Mouse (Mus musculus) CH12.LX (cell line): ENCODE measurements around the gene Plce1. TPM values are rescaled to one million over a fixed set of nuclear protein-coding genes. Genes with fewer than 3 reads are reported as not detected.

Experiments used
- DNase-seq: peaks from one replicate; pipeline ENCODE4 v3.0.0-alpha.2; 2013; ENCODE audit errors: extremely low read depth
- H3K27ac ChIP-seq: 2 replicates; pipeline ENCODE4 v1.5.1; 2012; ENCODE audit warnings: low read depth, mild to moderate bottlenecking, control low read depth, moderate library complexity; ENCODE audit not compliant: insufficient read depth
- H3K27me3 ChIP-seq: replicated peaks from 2 replicates; pipeline ENCODE3; 2012; ENCODE audit warnings: inconsistent platforms
- H3K36me3 ChIP-seq, 2 experiments: replicated peaks in 1 of 2; 2 replicates each; pipeline versions ENCODE3 to v1.6.1; 2012; ENCODE audit warnings: inconsistent platforms in 1 of 2, low read length in 1 of 2, mild to moderate bottlenecking in 1 of 2, mixed read lengths in 1 of 2, moderate library complexity in 1 of 2; ENCODE audit not compliant: control insufficient read depth in 1 of 2, insufficient read depth in 1 of 2
- H3K4me1 ChIP-seq, 2 experiments: 2 replicates each; pipeline ENCODE4 v1.6.1; 2012; ENCODE audit warnings: inconsistent platforms in 1 of 2, moderate library complexity in 1 of 2; ENCODE audit not compliant: insufficient read depth in 2 of 2, control insufficient read depth in 1 of 2
- H3K4me2 ChIP-seq: 2 replicates; pipeline ENCODE4 v1.6.1; 2012; ENCODE audit warnings: low read depth, mild to moderate bottlenecking, control low read depth; ENCODE audit not compliant: poor library complexity, insufficient read depth, severe bottlenecking
- H3K4me3 ChIP-seq, 3 experiments: fragments of 150-350 bp in 1 of 3; sonication (generic) in 1 of 3; replicated peaks in 1 of 3; 2 replicates each; pipeline versions ENCODE3 to v1.5.1; 2011 to 2012; ENCODE audit warnings: low read depth in 2 of 3, low read length in 2 of 3, mild to moderate bottlenecking in 2 of 3, moderate library complexity in 2 of 3, control low read depth in 1 of 3, improper control_type of control experiment in 1 of 3, inconsistent platforms in 1 of 3, mixed read lengths in 1 of 3; ENCODE audit not compliant: poor library complexity in 1 of 3
- H3K79me2 ChIP-seq: replicated peaks from 2 replicates; pipeline ENCODE4 v1.6.1; 2012; ENCODE audit warnings: mild to moderate bottlenecking, moderate library complexity; ENCODE audit not compliant: control insufficient read depth, poor library complexity, insufficient read depth, severe bottlenecking; ENCODE audit errors: extremely low read depth
- H3K9ac ChIP-seq: 2 replicates; pipeline ENCODE4 v1.6.1; 2012; ENCODE audit warnings: low read depth, mild to moderate bottlenecking, control low read depth, moderate library complexity; ENCODE audit not compliant: insufficient read depth
- H3K9me3 ChIP-seq: replicated peaks from 2 replicates; pipeline ENCODE3; 2012; ENCODE audit warnings: low read length, inconsistent platforms, mixed read lengths
- BHLHE40 ChIP-seq: IDR thresholded peaks from 2 replicates; pipeline ENCODE4 v1.6.1; 2011; ENCODE audit warnings: mild to moderate bottlenecking, low read depth, low read length, improper control_type of control experiment
- CHD1 ChIP-seq: IDR thresholded peaks from 2 replicates; pipeline ENCODE4 v1.6.1; 2012; ENCODE audit warnings: low read depth, low read length, improper control_type of control experiment, inconsistent platforms
- ELF1 ChIP-seq: IDR thresholded peaks from 2 replicates; pipeline ENCODE4 v1.6.1; 2014; ENCODE audit warnings: low read depth, mild to moderate bottlenecking, inconsistent platforms, low read length, improper control_type of control experiment
- EP300 ChIP-seq: IDR thresholded peaks from 2 replicates; pipeline ENCODE4 v1.6.1; 2011; ENCODE audit warnings: low read length, improper control_type of control experiment
- ETS1 ChIP-seq: conservative IDR thresholded peaks from 2 replicates; pipeline ENCODE4 v1.6.1; 2012; ENCODE audit warnings: low read depth, mild to moderate bottlenecking, inconsistent platforms, low read length, improper control_type of control experiment, moderate library complexity
- HCFC1 ChIP-seq: IDR thresholded peaks from 2 replicates; pipeline ENCODE4 v1.6.1; 2012; ENCODE audit warnings: low read depth, mild to moderate bottlenecking, inconsistent platforms, low read length, improper control_type of control experiment
- MAFK ChIP-seq: IDR thresholded peaks from 2 replicates; pipeline ENCODE4 v1.6.1; 2011; ENCODE audit warnings: low read length, improper control_type of control experiment; ENCODE audit not compliant: insufficient replicate concordance
- MAX ChIP-seq: IDR thresholded peaks from 2 replicates; pipeline ENCODE4 v1.6.1; 2011; ENCODE audit warnings: low read length, improper control_type of control experiment
- MXI1 ChIP-seq: IDR thresholded peaks from 2 replicates; pipeline ENCODE4 v1.6.1; 2011; ENCODE audit warnings: mild to moderate bottlenecking, low read depth, low read length, improper control_type of control experiment
- MYC ChIP-seq: IDR thresholded peaks from 2 replicates; pipeline ENCODE4 v1.6.1; 2011; ENCODE audit warnings: low read depth, mild to moderate bottlenecking, improper control_type of control experiment, low read length
- NELFE ChIP-seq: IDR thresholded peaks from 2 replicates; pipeline ENCODE4 v1.6.1; 2011; ENCODE audit warnings: low read depth, low read length, improper control_type of control experiment
- PAX5 ChIP-seq: IDR thresholded peaks from 2 replicates; pipeline ENCODE4 v1.6.1; 2012; ENCODE audit warnings: low read length, inconsistent platforms, mixed read lengths
- POLR2A ChIP-seq: IDR thresholded peaks from 2 replicates; pipeline ENCODE4 v1.6.1; 2011; ENCODE audit warnings: low read depth, mild to moderate bottlenecking, improper control_type of control experiment, low read length
- POLR2AphosphoS2 ChIP-seq: IDR thresholded peaks from 2 replicates; pipeline ENCODE4 v1.6.1; 2011; ENCODE audit warnings: low read depth, low read length, improper control_type of control experiment
- RAD21 ChIP-seq: IDR thresholded peaks from 2 replicates; pipeline ENCODE4 v1.6.1; 2011; ENCODE audit warnings: low read depth, mild to moderate bottlenecking, low read length, improper control_type of control experiment, moderate library complexity
- SIN3A ChIP-seq: IDR thresholded peaks from 2 replicates; pipeline ENCODE4 v1.6.1; 2012; ENCODE audit warnings: low read length, improper control_type of control experiment, inconsistent platforms
- USF1 ChIP-seq: IDR thresholded peaks from 2 replicates; pipeline ENCODE4 v1.6.1; 2014; ENCODE audit warnings: low read depth, mild to moderate bottlenecking, inconsistent platforms, low read length, improper control_type of control experiment
- ZC3H11A ChIP-seq: IDR thresholded peaks from 2 replicates; pipeline ENCODE4 v1.6.1; 2012; ENCODE audit warnings: low read depth, mild to moderate bottlenecking, inconsistent platforms, low read length, improper control_type of control experiment
- ZKSCAN1 ChIP-seq: IDR thresholded peaks from 2 replicates; pipeline ENCODE4 v1.6.1; 2012; ENCODE audit warnings: low read depth, inconsistent platforms, low read length, improper control_type of control experiment, borderline replicate concordance
- ZMIZ1 ChIP-seq: IDR thresholded peaks from 2 replicates; pipeline ENCODE4 v1.6.1; 2012; ENCODE audit warnings: low read depth, mild to moderate bottlenecking, inconsistent platforms, low read length, improper control_type of control experiment
- dilution Hi-C: fragments of 300-500 bp; cut with MboI; formaldehyde crosslinking; loops from 2 replicates; pipeline ENCODE4 v1.14.3; 2020; ENCODE audit warnings: low sequenced_read_pairs; ENCODE audit not compliant: extremely low pct_unique_long_range_greater_than_20kb, extremely low pct_ligation_motif_present
- in situ Hi-C: fragments of 300-500 bp; cut with MboI; formaldehyde crosslinking; loops from 3 replicates; pipeline ENCODE4 v1.14.3; 2019; ENCODE audit warnings: low sequenced_read_pairs, low pct_ligation_motif_present, low pct_unique_long_range_greater_than_20kb, mixed read lengths
- polyA plus RNA-seq: library from polyadenylated mRNA; unstranded; fragments of >175 nt; gene quantifications from 2 replicates; pipeline ENCODE4 v1.2.1, GENCODE M21; 2012; ENCODE audit warnings: low read depth; ENCODE audit not compliant: insufficient read length
- total RNA-seq, 2 experiments: library from RNA; depleted of rRNA; stranded (reverse); fragments of 300-350 nt in 1 of 2; fragments of >200 nt in 1 of 2; gene quantifications; 2 replicates each; pipeline ENCODE4 v1.2.3; 2012 to 2014

The Plce1 gene
- total and polyA plus RNA-seq, 3 experiments, result under 0.01 to 0.13 (median 0.05) TPM

DNA sequence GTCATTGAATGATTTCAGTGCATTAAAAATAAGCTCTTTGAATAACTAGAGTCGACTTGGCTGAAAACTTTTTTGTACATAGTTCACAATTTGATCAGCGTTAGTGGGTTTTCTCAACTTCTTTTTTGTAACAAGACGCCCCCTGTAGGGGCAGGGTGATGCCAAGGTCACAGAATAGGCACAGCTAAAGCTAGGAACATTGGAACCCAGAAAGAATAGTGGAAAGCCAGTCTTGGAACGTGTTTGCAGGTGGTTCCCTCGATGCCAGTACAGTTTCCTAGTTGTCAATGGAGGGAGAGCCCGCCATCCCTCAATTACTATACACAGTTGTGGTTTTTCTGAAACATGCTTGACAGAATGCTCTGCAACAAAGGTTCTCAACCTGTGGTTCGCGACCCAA is 997 bp downstream of the Plce1 start:
- dilution Hi-C loops (no loop called here), in situ Hi-C loops (no loop called here)
- H3K4me2 ChIP-seq, result no peak overlapping the region
- no peak for DNase-seq
- no peak overlapping the region for H3K27ac ChIP-seq
- TF ChIP-seq MAFK (no peak), PAX5 (no peak), ETS1 (no peak), BHLHE40 (no peak), MXI1 (no peak), POLR2A (no peak), USF1 (no peak), SIN3A (no peak), ELF1 (no peak)
- H3K4me3 ChIP-seq, result no peak overlapping the region
- no peaks in the 10 kb centered on the region for H3K4me1 ChIP-seq
- no peaks in the 10 kb centered on the region for H3K79me2 ChIP-seq
- H3K27me3 ChIP-seq, result no peaks in the 10 kb centered on the region
- no peak overlapping the region for H3K9ac ChIP-seq
- peaks cover 5% of the 10 kb centered on the region for H3K9me3 ChIP-seq
- H3K36me3 ChIP-seq, result no peaks in the 10 kb centered on the region

DNA sequence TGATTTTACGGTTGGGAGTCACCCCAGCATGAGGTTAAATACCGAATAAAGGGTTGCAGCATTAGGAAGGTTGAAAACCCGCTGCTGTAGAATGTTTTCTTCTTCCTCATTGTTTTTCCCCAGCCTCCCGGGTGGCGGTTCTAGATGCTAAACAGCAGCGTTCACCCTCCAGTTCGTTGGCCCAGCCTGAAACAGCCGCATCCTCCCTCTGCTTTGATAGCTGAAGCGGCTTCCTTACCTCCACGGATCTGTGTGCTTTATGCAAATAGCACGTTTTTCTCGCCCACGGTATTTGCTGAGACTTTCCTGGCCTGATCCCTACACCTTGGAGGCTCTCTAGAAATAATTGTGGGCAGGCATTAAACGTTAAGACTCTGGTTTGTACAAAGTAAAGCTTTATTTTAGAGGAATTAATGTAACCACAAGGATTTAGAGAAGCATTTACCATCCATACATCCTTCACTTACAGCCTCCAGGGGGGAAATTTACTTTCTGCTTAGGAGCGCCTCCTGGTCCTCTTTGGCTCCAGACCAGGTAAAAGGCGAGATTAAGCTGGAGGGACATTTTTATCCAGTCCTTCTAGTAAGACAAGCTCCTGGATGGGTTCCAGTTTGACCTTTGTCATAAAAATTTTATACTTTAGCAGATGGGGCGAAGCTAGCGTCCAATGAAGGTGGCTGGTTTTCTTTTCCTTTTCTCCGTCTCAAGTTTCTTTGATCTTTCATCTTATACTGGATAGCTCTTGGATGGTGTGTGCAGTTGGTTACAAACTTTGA is 1.7 kb downstream of the Plce1 start:
- dilution Hi-C loops, result no loop called here
- TF ChIP-seq MYC (no peak), RAD21 (no peak), POLR2AphosphoS2 (no peak), ETS1 (no peak), MAX (no peak), HCFC1 (no peak), PAX5 (no peak), EP300 (no peak), ZKSCAN1 (no peak), NELFE (no peak), CHD1 (no peak), ZC3H11A (no peak), ZMIZ1 (no peak), USF1 (no peak)
- TF ChIP-seq, all 38 proteins: peak for 0
- Histone ChIP-seq H3K4me2 (no peak overlapping the region), H3K4me1 (no peaks in the 10 kb centered on the region), H3K79me2 (no peaks in the 10 kb centered on the region), H3K9ac (no peak overlapping the region), H3K36me3 (no peaks in the 10 kb centered on the region), H3K9me3 (peaks cover 5% of the 10 kb centered on the region), H3K4me3 (no peak overlapping the region), H3K27ac (no peak overlapping the region), H3K27me3 (no peaks in the 10 kb centered on the region)
- no peak for DNase-seq
- in situ Hi-C loops, result no loop called here
